8 mouse cellular contexts compared by ENCODE assay signal in genomic region chr5:30887858-30888336, GRCm38 (mm10). TPM values are rescaled to one million over a fixed set of nuclear protein-coding genes. Genes with fewer than 3 reads are reported as not detected.
DNase-seq lines count a peak whose midpoint lies in the region; ATAC-seq and TF ChIP-seq lines count a peak whose summit lies in the region.

No protein-coding gene starts in this region.

- peak; percentile 82 for ATAC-seq in heart, embryonic 15.5 days (replicated peaks; ENCODE audit: insufficient number of reproducible peaks, insufficient read depth, low FRiP score, low read depth)
- peak; percentile 85 for ATAC-seq in liver, embryonic 14.5 days (ENCODE audit: insufficient read depth)
- peak; percentile 83 for ATAC-seq in neural tube, embryonic 11.5 days (ENCODE audit: insufficient read depth, low FRiP score, low TSS enrichment)

- peak overlapping the region; percentile 86 for H3K4me3 ChIP-seq in forebrain, embryonic 10.5 days
- peak overlapping the region; percentile 89 for H3K4me3 ChIP-seq in heart, embryonic 15.5 days
- H3K4me3 ChIP-seq in liver, embryonic 14.5 days (ENCODE audit: insufficient read depth in 1 of 2, low read depth in 2 of 2, low read length in 2 of 2), result peak overlapping the region; percentile 84 to 94
- peak overlapping the region; percentile 78 for H3K4me3 ChIP-seq in neural tube, embryonic 11.5 days (ENCODE audit: low read depth, low read length)

- TF ChIP-seq CTCF in liver, embryonic 14.5 days (IDR thresholded peaks at IDR 0.05; ENCODE audit: low read depth), result no peak

- peaks cover 26% of the 10 kb centered on the region for H3K36me3 ChIP-seq in forebrain, embryonic 10.5 days (replicated peaks)
- H3K36me3 ChIP-seq in heart, embryonic 15.5 days, result peaks cover 19% of the 10 kb centered on the region; the same call in 1 of the 2 replicates
- H3K36me3 ChIP-seq in liver, embryonic 14.5 days (replicated peaks; ENCODE audit: control insufficient read depth, insufficient read depth, low read depth), result no peaks in the 10 kb centered on the region; the same call in 1 of the 2 replicates
- H3K36me3 ChIP-seq in neural tube, embryonic 11.5 days (ENCODE audit: control insufficient read depth, insufficient read depth, low read length), result peaks cover 11% of the 10 kb centered on the region

- peak; percentile 11; the same call in 1 of the 2 replicates for TF ChIP-seq EP300 in liver, embryonic 14.5 days (IDR thresholded peaks at IDR 0.05; ENCODE audit: low read depth)

- DNase-seq in CD8-positive naive resting alpha-beta T cell, adult 2 months (ENCODE audit: low read depth in 2 of 2, low spot score in 2 of 2), result peak; percentile 86 to 87
- DNase-seq in c-Kit-positive CD71-negative TER-119-negative erythroid progenitor cells, embryonic 14.5 days (ENCODE audit: low read depth), result peak; percentile 94
- peak; percentile 97 for DNase-seq in forebrain, embryonic 10.5 days (ENCODE audit: extremely low spot score, low spot score)
- DNase-seq in kidney, postnatal 25 days, result peak; percentile 93 to 97
- peak; percentile 89 to 92 (median 89) for DNase-seq in liver, embryonic 14.5 days (ENCODE audit: low read depth in 3 of 3, low spot score in 3 of 3)
- DNase-seq in neural tube, embryonic 11.5 days (ENCODE audit: low spot score), result peak; percentile 94
- peak; percentile 94 for DNase-seq in telencephalon, adult 2 months (ENCODE audit: low read depth, low spot score)

- H3K9me3 ChIP-seq in forebrain, embryonic 10.5 days, result no peaks in the 10 kb centered on the region
- H3K9me3 ChIP-seq in heart, embryonic 15.5 days (replicated peaks), result no peaks in the 10 kb centered on the region
- no peaks in the 10 kb centered on the region for H3K9me3 ChIP-seq in liver, embryonic 14.5 days (ENCODE audit: control insufficient read depth, low read length)
- no peaks in the 10 kb centered on the region for H3K9me3 ChIP-seq in neural tube, embryonic 11.5 days (ENCODE audit: control insufficient read depth, low read length)

- peaks cover 36% of the 10 kb centered on the region for H3K4me1 ChIP-seq in forebrain, embryonic 10.5 days
- H3K4me1 ChIP-seq in heart, embryonic 15.5 days (replicated peaks), result peaks cover 22% of the 10 kb centered on the region
- H3K4me1 ChIP-seq in liver, embryonic 14.5 days (replicated peaks; ENCODE audit: control insufficient read depth in 2 of 2, insufficient read depth in 2 of 2, low read length in 1 of 2), result peaks cover 6 to 18% of the 10 kb centered on the region in 2 experiments; a peak in 3 of 4 replicates
- peaks cover 10% of the 10 kb centered on the region for H3K4me1 ChIP-seq in neural tube, embryonic 11.5 days (ENCODE audit: control insufficient read depth, insufficient read depth, low read length)

- under 1% methylated on average over 28 of the region's 28 CpGs for WGBS in forebrain, embryonic 10.5 days
- under 1% methylated on average over 28 of the region's 28 CpGs for WGBS in heart, embryonic 15.5 days
- under 1% methylated on average over 28 of the region's 28 CpGs for WGBS in liver, embryonic 14.5 days (ENCODE audit: insufficient replicate concordance)
- under 1% methylated on average over 28 of the region's 28 CpGs for WGBS in neural tube, embryonic 11.5 days

- no peaks in the 10 kb centered on the region for H3K27me3 ChIP-seq in forebrain, embryonic 10.5 days (ENCODE audit: poor library complexity, severe bottlenecking)
- H3K27me3 ChIP-seq in heart, embryonic 15.5 days, result no peaks in the 10 kb centered on the region
- H3K27me3 ChIP-seq in liver, embryonic 14.5 days (ENCODE audit: control insufficient read depth, insufficient read depth, low read length), result no peaks in the 10 kb centered on the region
- no peaks in the 10 kb centered on the region for H3K27me3 ChIP-seq in neural tube, embryonic 11.5 days (ENCODE audit: control insufficient read depth, insufficient read depth, low read length)

- peak overlapping the region; percentile 87 for H3K4me2 ChIP-seq in heart, embryonic 15.5 days
- H3K4me2 ChIP-seq in liver, embryonic 14.5 days (ENCODE audit: low read depth), result peak overlapping the region; percentile 67
- peak overlapping the region; percentile 89 for H3K4me2 ChIP-seq in neural tube, embryonic 11.5 days (ENCODE audit: low read depth)

- H3K9ac ChIP-seq in heart, embryonic 15.5 days, result peak overlapping the region; percentile 84
- peak overlapping the region; percentile 78 for H3K9ac ChIP-seq in liver, embryonic 14.5 days (replicated peaks)
- H3K9ac ChIP-seq in neural tube, embryonic 11.5 days (ENCODE audit: low read length), result peak overlapping the region; percentile 61

- peak overlapping the region; percentile 99 for H3K27ac ChIP-seq in forebrain, embryonic 10.5 days
- peak overlapping the region; percentile 96 for H3K27ac ChIP-seq in heart, embryonic 15.5 days
- H3K27ac ChIP-seq in liver, embryonic 14.5 days, result peak overlapping the region; percentile 70
- H3K27ac ChIP-seq in neural tube, embryonic 11.5 days (ENCODE audit: low read depth, low read length), result peak overlapping the region; percentile 77

RNA-seq across cellular contexts. Expression of gene Agbl5, which starts 0.6 kb away (rescaled TPM):
- 19.9 and 20.1 TPM in 2 replicates for polyA plus RNA-seq in forebrain, embryonic 10.5 days (2016; fragmentation: Nextera tagmentation; extraction: Ambion mirVana)
- polyA plus RNA-seq in heart, embryonic 15.5 days (2015; fragmentation: Nextera tagmentation; extraction: Ambion mirVana), result 8.9 and 11.9 TPM in 2 replicates
- 5.0 and 6.0 TPM in 2 replicates for polyA plus RNA-seq in liver, embryonic 14.5 days (2012; rRNA removed)
- polyA plus RNA-seq in liver, embryonic 14.5 days (2014; fragmentation: Nextera tagmentation; extraction: Ambion mirVana), result 4.8 and 5.1 TPM in 2 replicates
- polyA plus RNA-seq in neural tube, embryonic 11.5 days (2014; fragmentation: Nextera tagmentation; extraction: Ambion mirVana), result 23.2 and 25.3 TPM in 2 replicates

RNA-seq across cellular contexts. Expression of gene Ost4, which starts 19.7 kb away (rescaled TPM):
- 392 and 397 TPM in 2 replicates for polyA plus RNA-seq in forebrain, embryonic 10.5 days (2016; fragmentation: Nextera tagmentation; extraction: Ambion mirVana)
- polyA plus RNA-seq in heart, embryonic 15.5 days (2015; fragmentation: Nextera tagmentation; extraction: Ambion mirVana), result 372 and 381 TPM in 2 replicates
- 142 and 216 TPM in 2 replicates for polyA plus RNA-seq in liver, embryonic 14.5 days (2012; rRNA removed)
- 412 and 420 TPM in 2 replicates for polyA plus RNA-seq in liver, embryonic 14.5 days (2014; fragmentation: Nextera tagmentation; extraction: Ambion mirVana)
- 354 and 368 TPM in 2 replicates for polyA plus RNA-seq in neural tube, embryonic 11.5 days (2014; fragmentation: Nextera tagmentation; extraction: Ambion mirVana)

RNA-seq across cellular contexts. Expression of gene Tmem214, which starts 20.1 kb away (rescaled TPM):
- 62.3 and 63.2 TPM in 2 replicates for polyA plus RNA-seq in forebrain, embryonic 10.5 days (2016; fragmentation: Nextera tagmentation; extraction: Ambion mirVana)
- 57.5 and 67.2 TPM in 2 replicates for polyA plus RNA-seq in heart, embryonic 15.5 days (2015; fragmentation: Nextera tagmentation; extraction: Ambion mirVana)
- polyA plus RNA-seq in liver, embryonic 14.5 days (2012; rRNA removed), result 21.8 and 26.1 TPM in 2 replicates
- 25.0 and 25.8 TPM in 2 replicates for polyA plus RNA-seq in liver, embryonic 14.5 days (2014; fragmentation: Nextera tagmentation; extraction: Ambion mirVana)
- polyA plus RNA-seq in neural tube, embryonic 11.5 days (2014; fragmentation: Nextera tagmentation; extraction: Ambion mirVana), result 42.1 and 47.3 TPM in 2 replicates

RNA-seq across cellular contexts. Expression of gene Emilin1, which starts 25.3 kb away (rescaled TPM):
- polyA plus RNA-seq in forebrain, embryonic 10.5 days (2016; fragmentation: Nextera tagmentation; extraction: Ambion mirVana), result 78.2 and 78.3 TPM in 2 replicates
- 125 and 179 TPM in 2 replicates for polyA plus RNA-seq in heart, embryonic 15.5 days (2015; fragmentation: Nextera tagmentation; extraction: Ambion mirVana)
- polyA plus RNA-seq in liver, embryonic 14.5 days (2012; rRNA removed), result 18.4 and 22.2 TPM in 2 replicates
- 21.3 and 23.2 TPM in 2 replicates for polyA plus RNA-seq in liver, embryonic 14.5 days (2014; fragmentation: Nextera tagmentation; extraction: Ambion mirVana)
- polyA plus RNA-seq in neural tube, embryonic 11.5 days (2014; fragmentation: Nextera tagmentation; extraction: Ambion mirVana), result 59.7 and 69.8 TPM in 2 replicates

RNA-seq across cellular contexts. Expression of gene Khk, which starts 33.3 kb away (rescaled TPM):
- 7.8 and 8.9 TPM in 2 replicates for polyA plus RNA-seq in forebrain, embryonic 10.5 days (2016; fragmentation: Nextera tagmentation; extraction: Ambion mirVana)
- polyA plus RNA-seq in heart, embryonic 15.5 days (2015; fragmentation: Nextera tagmentation; extraction: Ambion mirVana), result 12.4 and 13.9 TPM in 2 replicates
- 30.3 and 31.1 TPM in 2 replicates for polyA plus RNA-seq in liver, embryonic 14.5 days (2012; rRNA removed)
- polyA plus RNA-seq in liver, embryonic 14.5 days (2014; fragmentation: Nextera tagmentation; extraction: Ambion mirVana), result 38.8 and 40.8 TPM in 2 replicates
- 7.9 and 9.6 TPM in 2 replicates for polyA plus RNA-seq in neural tube, embryonic 11.5 days (2014; fragmentation: Nextera tagmentation; extraction: Ambion mirVana)

Comparison
In these comparisons a context has a peak if more than half of its experiments do, and no peak if none do; other contexts are left out.
1. Peak in every context shown above with its lines: DNase-seq, ATAC-seq, H3K4me3 ChIP-seq and H3K27ac ChIP-seq.